Mouse (Mus musculus) small intestine, adult 2 months (tissue): ENCODE results near the gene Hibadh. TPM values are rescaled to one million over a fixed set of nuclear protein-coding genes. Genes with fewer than 3 reads are reported as not detected.

ENCODE experiments used
- H3K27ac ChIP-seq: fragments of 200-500 bp; 2 replicates; pipeline ENCODE4 v1.5.1; 2012; ENCODE audit warnings: low read depth, low read length, control low read depth, inconsistent platforms; ENCODE audit not compliant: insufficient read depth
- H3K27me3 ChIP-seq: fragments of 200-500 bp; 2 replicates; pipeline ENCODE4 v1.6.1; 2012; ENCODE audit warnings: mild to moderate bottlenecking, moderate library complexity, low read length, inconsistent platforms; ENCODE audit not compliant: control insufficient read depth, insufficient read depth
- H3K36me3 ChIP-seq: fragments of 200-500 bp; 2 replicates; pipeline ENCODE4 v1.6.1; 2012; ENCODE audit warnings: mild to moderate bottlenecking, low read length, control low read depth, inconsistent platforms; ENCODE audit not compliant: control insufficient read depth, insufficient read depth
- H3K4me1 ChIP-seq: fragments of 200-500 bp; 2 replicates; pipeline ENCODE4 v1.6.1; 2012; ENCODE audit warnings: low read length, inconsistent platforms, mixed read lengths; ENCODE audit not compliant: control insufficient read depth, insufficient read depth, insufficient read length
- H3K4me3 ChIP-seq: fragments of 200-500 bp; 2 replicates; pipeline ENCODE4 v1.5.1; 2012; ENCODE audit warnings: low read depth, mild to moderate bottlenecking, control low read depth, inconsistent platforms, low read length, moderate library complexity
- CTCF ChIP-seq: fragments of 200-500 bp; IDR thresholded peaks from 2 replicates; pipeline ENCODE4 v1.5.1; 2012; ENCODE audit warnings: low read depth, mild to moderate bottlenecking, control low read depth, inconsistent platforms, low read length, moderate library complexity, mixed read lengths; ENCODE audit not compliant: insufficient replicate concordance, insufficient read length; ENCODE audit errors: extremely low read depth
- POLR2A ChIP-seq: fragments of 200-500 bp; IDR thresholded peaks from 2 replicates; pipeline ENCODE4 v1.6.1; 2012; ENCODE audit warnings: low read depth, mild to moderate bottlenecking, control low read depth, inconsistent platforms, low read length, moderate library complexity
- WGBS: fragments of 180-500 bp; shearing (Covaris S2); methylation state at CpG from one replicate; pipeline ENCODE4 v1.1.7; 2018; 5-methylcytosine and 5-hydroxymethylcytosine counted together
- polyA plus RNA-seq: library from polyadenylated mRNA; depleted of rRNA; stranded (reverse); fragments of >200 nt; gene quantifications from 2 replicates; pipeline ENCODE4 v1.2.3, GENCODE M21; 2012

Gene Hibadh
- polyA plus RNA-seq, 1 experiment = 9.9 TPM

DNA sequence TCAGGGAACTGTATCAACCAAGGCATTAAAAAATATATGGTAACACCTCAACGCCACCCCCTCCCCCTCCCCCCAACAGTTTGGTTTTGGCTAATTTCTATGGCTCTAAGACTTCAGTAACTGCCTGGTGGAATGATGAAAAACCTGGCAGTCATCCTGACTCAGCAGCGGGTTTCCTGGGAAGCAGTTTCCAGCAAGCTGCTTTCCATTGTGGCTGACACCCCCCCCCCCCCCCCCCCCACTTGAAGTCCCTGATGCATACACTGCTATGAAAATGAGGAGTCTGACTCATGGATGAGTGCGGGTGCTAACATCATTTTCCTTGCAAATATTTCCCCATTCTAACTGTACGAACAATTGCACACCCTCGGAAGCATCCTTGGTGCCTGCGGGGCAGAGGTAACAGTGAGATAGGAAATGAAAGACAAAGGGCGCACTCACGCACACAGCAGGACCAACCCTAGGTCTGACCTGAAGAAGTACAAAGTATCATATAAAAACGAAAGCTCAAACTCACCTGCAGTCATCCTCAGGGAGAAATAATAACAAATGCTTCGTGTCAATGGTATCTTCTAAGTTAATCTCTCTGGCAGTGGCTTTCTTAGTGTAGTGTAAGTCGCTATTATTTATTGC, 105.0 kb downstream of the Hibadh start:
- Histone ChIP-seq H3K4me3 (no peak overlapping the region), H3K27ac (no peak overlapping the region), H3K36me3 (no peaks in the 10 kb centered on the region), H3K27me3 (no peaks in the 10 kb centered on the region), H3K4me1 (no peaks in the 10 kb centered on the region)
- TF ChIP-seq CTCF = no peak
- no peak for TF ChIP-seq POLR2A
- whole genome bisulfite sequencing = 72% methylated on average over 11 of the region's 11 CpGs

DNA sequence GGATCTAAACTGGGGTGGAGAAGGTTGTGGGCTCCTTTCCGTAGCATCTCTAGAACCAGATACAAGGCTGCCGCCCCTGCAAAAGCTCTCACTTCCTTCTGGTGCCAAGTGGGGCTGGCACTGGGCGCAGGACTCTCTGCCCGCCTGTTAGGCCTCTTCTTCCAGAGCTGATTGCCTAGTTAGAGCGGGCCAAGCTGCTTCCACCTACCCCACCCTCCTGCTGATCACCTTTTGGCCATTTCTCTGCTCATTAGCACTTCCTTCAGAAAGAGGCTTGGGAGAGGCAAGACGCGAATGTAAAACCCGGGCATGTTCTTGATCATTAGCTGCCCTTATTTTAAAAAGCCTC, 108.1 kb downstream of the Hibadh start:
- no peak for TF ChIP-seq POLR2A
- no peak for TF ChIP-seq CTCF
- H3K4me3 ChIP-seq = no peak overlapping the region
- WGBS = 93% methylated on average over 8 of the region's 8 CpGs
- no peaks in the 10 kb centered on the region for H3K36me3 ChIP-seq
- no peaks in the 10 kb centered on the region for H3K27me3 ChIP-seq
- no peaks in the 10 kb centered on the region for H3K4me1 ChIP-seq
- H3K27ac ChIP-seq = no peak overlapping the region

DNA sequence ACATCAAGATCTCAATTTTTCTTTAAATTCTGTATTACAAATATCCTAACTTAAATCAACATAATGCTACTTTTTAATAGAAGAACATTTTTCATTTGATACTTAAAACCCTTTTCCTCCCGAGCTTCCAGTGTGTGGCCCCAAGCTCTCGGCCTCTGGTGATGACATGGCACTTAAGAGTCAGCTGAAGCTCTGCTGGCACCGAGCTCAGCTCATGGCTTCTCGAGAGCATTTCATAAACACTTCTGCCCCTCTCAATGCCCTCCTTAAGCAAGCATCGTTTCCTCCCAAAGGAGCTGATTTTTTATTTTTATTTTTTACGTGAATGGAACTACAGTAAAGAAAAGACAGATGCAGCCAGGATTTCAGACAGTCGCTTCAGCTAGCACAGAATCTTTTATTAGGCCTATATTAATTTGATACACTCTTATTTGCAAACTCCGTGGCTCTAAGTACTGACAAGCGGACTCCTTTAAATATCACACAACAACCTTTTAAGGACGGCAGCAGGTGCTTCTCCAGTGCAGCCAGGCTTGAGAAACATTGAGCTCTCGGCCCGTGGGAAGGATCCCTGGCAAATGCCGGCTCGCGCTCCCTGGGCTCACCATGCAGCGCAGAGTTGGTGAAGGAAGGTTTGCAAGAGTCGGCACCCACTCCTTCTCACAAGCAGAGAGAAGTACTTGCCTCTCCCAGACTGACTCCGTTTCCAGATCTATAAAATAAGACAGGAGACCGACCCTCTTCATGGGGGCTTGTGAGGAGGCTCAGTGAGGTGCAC, 108.6 kb downstream of the Hibadh start:
- TF ChIP-seq POLR2A (no peak), CTCF (no peak)
- 87% methylated on average over 19 of the region's 19 CpGs for WGBS

DNA sequence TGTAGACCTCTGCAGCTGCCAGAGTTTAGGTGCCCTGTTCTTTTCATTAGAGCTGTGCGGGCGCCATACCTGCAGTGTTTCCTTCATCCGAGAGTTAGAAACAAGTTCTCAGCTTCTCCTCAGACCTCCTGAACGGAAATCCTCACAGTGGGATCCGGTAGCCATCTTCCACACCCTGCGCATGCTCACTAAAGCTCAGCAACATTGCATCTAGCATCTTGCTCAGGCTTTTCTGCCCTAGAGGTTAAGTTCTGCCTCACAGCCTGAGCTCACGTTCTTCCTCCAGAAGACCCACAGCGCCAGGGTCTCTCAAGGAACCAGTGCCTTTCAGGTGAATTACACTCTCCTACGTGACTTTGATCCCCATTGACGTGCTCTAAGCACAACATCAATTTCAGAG, 109.3 kb downstream of the Hibadh start:
- H3K27me3 ChIP-seq = no peaks in the 10 kb centered on the region
- H3K27ac ChIP-seq = no peak overlapping the region
- TF ChIP-seq POLR2A (no peak), CTCF (no peak)
- 92% methylated on average over 10 of the region's 10 CpGs for WGBS
- no peaks in the 10 kb centered on the region for H3K4me1 ChIP-seq
- no peaks in the 10 kb centered on the region for H3K36me3 ChIP-seq
- no peak overlapping the region for H3K4me3 ChIP-seq

More for the DNA sequence above, 108.6 kb downstream of the Hibadh start:
- Histone ChIP-seq H3K27ac (no peak overlapping the region), H3K4me3 (no peak overlapping the region), H3K4me1 (no peaks in the 10 kb centered on the region), H3K27me3 (no peaks in the 10 kb centered on the region), H3K36me3 (no peaks in the 10 kb centered on the region)

DNA sequence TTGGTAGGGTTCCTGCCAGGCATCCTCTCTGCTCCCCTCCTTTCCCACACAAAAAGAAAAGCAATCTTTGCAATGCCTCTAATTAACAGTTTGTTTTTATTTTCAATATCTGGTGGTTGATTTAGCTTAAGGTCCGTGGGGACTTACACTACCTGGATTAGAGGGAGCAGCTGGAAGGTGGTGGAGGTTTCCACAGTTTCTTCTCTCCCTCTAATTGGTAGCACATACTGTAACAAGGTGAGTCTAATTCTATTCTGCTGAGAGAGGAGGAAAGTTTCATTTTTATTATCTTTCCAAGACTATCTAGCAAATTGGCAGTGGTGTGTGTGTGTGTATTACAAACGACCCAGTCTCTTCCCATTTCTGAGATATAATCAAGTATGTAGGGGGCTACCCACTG, 116.0 kb downstream of the Hibadh start:
- Histone ChIP-seq H3K4me1 (peaks cover 8% of the 10 kb centered on the region; the same call in 1 of the 2 replicates), H3K36me3 (no peaks in the 10 kb centered on the region), H3K4me3 (no peak overlapping the region), H3K27ac (no peak overlapping the region), H3K27me3 (no peaks in the 10 kb centered on the region)
- TF ChIP-seq CTCF = no peak
- TF ChIP-seq POLR2A = no peak
- WGBS = 65% methylated on average over 2 of the region's 2 CpGs

DNA sequence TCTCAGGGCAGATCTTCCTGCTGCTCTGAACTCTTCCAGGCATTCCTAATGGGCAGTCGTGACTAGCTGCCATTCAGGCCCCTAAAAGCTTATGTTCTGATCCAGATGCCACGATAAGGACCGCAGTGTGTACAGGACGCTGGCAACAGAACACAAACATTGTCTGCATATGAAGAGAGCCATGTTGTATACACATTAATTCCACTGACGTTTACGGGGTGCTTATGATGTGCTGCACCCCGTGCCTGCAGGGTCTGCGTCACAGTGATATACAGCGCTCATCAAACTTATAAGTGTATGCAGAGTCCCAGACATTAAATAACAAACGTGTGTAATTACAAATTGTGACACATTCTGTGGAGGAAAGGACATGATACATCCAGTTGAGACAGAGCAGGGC, 121.5 kb downstream of the Hibadh start:
- H3K36me3 ChIP-seq = no peaks in the 10 kb centered on the region
- peaks cover 3% of the 10 kb centered on the region; the same call in 1 of the 2 replicates for H3K4me1 ChIP-seq
- 81% methylated on average over 10 of the region's 10 CpGs for WGBS
- no peak overlapping the region for H3K4me3 ChIP-seq
- H3K27ac ChIP-seq = no peak overlapping the region
- H3K27me3 ChIP-seq = no peaks in the 10 kb centered on the region
- TF ChIP-seq POLR2A (no peak), CTCF (no peak)

DNA sequence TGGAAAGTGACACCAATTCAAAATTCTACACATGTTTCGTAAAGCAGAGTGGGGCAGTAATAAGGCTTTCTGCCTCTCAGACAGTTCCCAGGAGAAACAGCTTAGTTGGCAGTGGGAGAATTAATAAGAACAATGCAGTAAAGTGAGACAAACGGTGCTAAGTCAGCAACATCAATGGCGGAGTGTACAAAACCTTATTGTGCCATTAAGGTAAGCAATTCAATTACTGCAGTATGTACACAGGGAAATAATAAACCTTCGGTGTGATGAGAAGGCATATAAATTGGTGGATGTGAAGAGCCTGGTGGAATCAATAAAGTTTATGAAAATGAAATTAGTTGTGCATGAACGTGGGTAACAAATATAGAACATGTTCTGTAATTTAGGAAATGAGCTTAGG, 122.9 kb downstream of the Hibadh start:
- H3K4me1 ChIP-seq = no peaks in the 10 kb centered on the region
- no peaks in the 10 kb centered on the region for H3K36me3 ChIP-seq
- H3K4me3 ChIP-seq = no peak overlapping the region
- H3K27ac ChIP-seq = no peak overlapping the region
- TF ChIP-seq POLR2A (no peak), CTCF (no peak)
- no peaks in the 10 kb centered on the region for H3K27me3 ChIP-seq
- WGBS = 75% methylated on average over 5 of the region's 5 CpGs
